Mouse (Mus musculus) G1E-ER4 (cell line): ENCODE data around the gene Spocd1. TPM values are rescaled to one million over a fixed set of nuclear protein-coding genes. Genes with fewer than 3 reads are reported as not detected.

ENCODE experiments used
- GATA1 ChIP-seq: IDR thresholded peaks from one replicate; pipeline ENCODE4 v1.8.0; 2012; ENCODE audit warnings: low read length, inconsistent platforms
- polyA plus RNA-seq: library from polyadenylated mRNA; stranded (reverse); fragments of >175 nt; gene quantifications from 2 replicates; pipeline ENCODE4 v1.2.3, GENCODE M21; 2012

The Spocd1 gene
- polyA plus RNA-seq, 1 experiment = not detected

DNA sequence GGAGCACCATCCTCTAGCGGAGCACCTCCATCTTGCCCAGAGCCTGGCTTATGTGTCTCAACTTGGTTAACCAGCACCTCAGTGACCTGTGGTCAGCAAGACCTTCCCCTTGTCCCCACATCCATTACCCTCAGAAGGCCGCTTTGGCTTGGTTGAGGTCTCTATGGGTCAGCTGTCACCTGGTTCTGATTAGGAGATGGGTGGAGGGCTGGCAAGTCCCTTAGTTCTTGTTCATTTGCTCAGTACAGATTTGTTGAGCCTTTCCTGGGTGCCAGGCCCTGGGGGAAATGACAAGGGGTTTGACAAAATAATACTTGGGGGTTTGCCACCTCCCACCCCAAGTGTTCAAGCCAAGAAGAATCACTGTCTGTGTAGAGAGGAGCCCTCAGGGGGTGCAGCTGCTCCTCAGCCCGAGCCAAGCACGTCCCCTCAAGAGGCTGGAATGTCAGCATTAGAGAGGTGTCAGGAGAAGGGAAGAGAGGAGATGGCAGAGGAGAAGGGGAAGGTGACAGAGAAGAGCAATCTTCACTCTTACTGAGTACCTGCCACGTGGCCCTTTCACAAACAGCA is 23.3 kb downstream of the Spocd1 start:
- no peak for TF ChIP-seq GATA1

GRCm38 (mm10) chr4:129954527-129954926 is 25.5 kb downstream of the Spocd1 start:
- no peak for TF ChIP-seq GATA1

GRCm38 (mm10) chr4:129960180-129960944 is 31.3 kb downstream of the Spocd1 start:
- no peak for TF ChIP-seq GATA1

DNA sequence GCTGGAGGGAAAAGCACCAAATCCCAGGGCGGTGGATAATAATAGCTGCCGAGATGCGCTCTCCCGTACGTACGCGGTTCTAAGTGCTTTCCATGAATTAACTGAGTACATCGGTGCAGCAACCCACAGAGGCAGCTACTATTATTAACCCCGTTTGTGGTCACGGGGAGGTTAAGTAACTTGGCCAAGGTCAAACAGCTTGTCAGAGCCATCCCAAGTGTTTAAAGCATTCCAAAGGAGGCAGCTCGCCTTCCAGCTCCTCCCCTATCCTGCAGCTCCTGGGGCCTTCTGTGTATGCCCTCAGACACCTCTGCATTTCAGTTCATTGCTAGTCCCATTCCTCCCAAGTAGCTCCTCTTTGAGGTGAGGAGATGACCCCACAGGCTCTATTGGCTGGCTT is 36.2 kb downstream of the Spocd1 start:
- TF ChIP-seq GATA1 = no peak

DNA sequence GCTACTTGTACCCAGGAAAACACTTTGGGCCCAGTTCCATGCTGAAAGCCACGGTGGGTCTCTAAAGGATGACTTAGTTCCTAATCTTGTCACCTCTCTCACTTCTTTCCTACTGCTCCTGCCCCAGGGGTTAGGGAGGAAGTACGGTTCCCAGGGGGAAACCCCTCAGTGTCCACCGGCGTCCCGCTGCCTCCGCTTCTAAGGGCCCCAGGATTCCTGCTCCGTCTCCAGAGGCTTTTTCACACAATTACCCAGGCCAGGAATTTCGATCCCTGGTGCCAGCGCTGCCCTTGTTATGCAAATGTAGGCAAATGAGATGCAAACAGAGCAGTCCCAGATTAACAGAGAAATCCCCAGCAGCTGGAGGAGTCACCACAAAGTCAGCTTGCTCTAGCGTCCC is 37.2 kb downstream of the Spocd1 start:
- TF ChIP-seq GATA1 = no peak

DNA sequence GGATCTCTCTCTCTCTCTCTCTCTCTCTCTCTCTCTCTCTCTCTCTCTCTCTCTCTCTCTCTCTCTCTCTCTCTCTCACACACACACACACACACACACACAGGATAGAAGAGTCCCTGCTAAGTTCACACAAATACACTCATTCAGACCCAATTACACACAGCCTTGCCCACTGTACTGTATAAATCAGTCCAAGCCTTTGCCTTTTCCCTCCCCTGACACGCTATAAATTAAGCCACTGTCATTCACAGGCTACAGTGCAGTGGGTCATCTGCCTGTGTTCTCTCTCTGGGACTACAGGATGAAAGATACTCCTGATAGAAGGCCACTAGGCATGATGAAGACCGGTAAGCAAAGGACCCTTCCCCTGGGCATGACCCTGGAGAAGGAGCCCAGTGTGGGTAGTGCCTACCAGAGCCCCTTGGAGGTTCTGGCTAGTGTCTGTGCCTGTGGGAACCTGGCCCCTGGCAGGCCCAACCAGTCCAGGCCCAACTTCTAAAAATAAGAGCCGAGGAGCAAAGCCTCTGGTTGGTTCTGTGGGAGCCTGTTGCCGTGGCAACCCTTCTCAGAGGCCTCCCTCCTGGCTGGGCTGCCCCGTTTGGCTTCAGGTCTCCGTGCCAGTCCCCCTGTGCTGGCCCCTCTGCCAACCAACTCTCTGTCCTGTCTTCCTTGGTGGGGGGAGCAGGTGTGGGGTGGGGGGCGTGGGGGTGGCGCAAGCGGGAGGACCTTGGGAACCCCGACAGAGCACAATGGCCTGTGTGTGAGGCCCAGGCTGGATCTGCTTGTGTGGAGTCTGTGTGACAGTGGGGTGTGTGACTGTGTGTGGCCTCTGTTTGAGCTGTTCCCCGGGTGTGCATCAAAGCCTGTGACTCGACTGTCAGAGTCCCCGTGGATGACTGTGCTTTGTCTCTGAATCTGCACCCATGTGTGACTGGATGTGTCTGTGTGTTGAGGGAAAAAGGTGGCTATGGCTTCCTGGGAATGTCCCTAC is 38.3 kb downstream of the Spocd1 start:
- no peak for TF ChIP-seq GATA1

- TF ChIP-seq GATA1 = no peak
Measured at GRCm38 (mm10) chr4:129970168-129970567, 41.1 kb downstream of the Spocd1 start.

DNA sequence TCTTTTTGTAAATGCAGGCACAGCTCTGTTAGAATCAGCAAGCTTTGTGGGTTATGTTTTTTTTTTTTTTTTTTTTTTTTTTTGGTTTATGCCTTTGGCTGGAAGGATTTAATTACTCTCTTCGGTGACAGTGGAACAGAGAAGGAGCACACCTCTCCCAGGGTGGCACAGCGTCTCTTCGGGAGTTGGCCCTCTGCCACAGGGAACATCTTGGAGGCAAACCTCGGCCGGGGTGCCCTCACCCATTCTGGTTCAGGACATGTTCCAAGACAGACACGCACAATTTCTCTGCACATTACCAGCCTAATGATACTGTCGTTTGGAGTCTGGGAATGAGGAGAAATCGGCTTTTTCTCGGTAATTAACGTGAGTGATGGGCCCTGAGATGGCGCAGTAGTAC is 41.8 kb downstream of the Spocd1 start:
- TF ChIP-seq GATA1 = no peak

GRCm38 (mm10) chr4:129971989-129972388 is 42.9 kb downstream of the Spocd1 start:
- no peak for TF ChIP-seq GATA1

GRCm38 (mm10) chr4:129974285-129974684 is 45.2 kb downstream of the Spocd1 start:
- no peak for TF ChIP-seq GATA1

GRCm38 (mm10) chr4:129977256-129977655 is 48.2 kb downstream of the Spocd1 start:
- TF ChIP-seq GATA1 = no peak

GRCm38 (mm10) chr4:129978227-129978626 is 49.2 kb downstream of the Spocd1 start:
- TF ChIP-seq GATA1 = no peak

GRCm38 (mm10) chr4:129978930-129979329 is 49.9 kb downstream of the Spocd1 start:
- TF ChIP-seq GATA1 = no peak

GRCm38 (mm10) chr4:129981657-129982056 is 52.6 kb downstream of the Spocd1 start:
- TF ChIP-seq GATA1 = no peak

- no peak for TF ChIP-seq GATA1
Measured at GRCm38 (mm10) chr4:129983046-129983445, 54.0 kb downstream of the Spocd1 start.
